Mouse (Mus musculus) stomach, embryonic 14.5 days (tissue): Measurements from ENCODE around the gene Qsox1. TPM values are rescaled to one million over a fixed set of nuclear protein-coding genes. Genes with fewer than 3 reads are reported as not detected.

Experiments used
- ATAC-seq: fragments of 200-750 bp; cut with Nextera tagmentation; 2 replicates; pipeline ENCODE4 v1.8.0; 2017; ENCODE audit warnings: low read depth, moderate TSS enrichment; ENCODE audit not compliant: insufficient number of reproducible peaks, insufficient read depth, low FRiP score
- H3K27ac ChIP-seq: fragments of 300-500 bp; sonication (generic); 2 replicates; pipeline ENCODE4 v1.5.1; 2014; ENCODE audit warnings: mild to moderate bottlenecking, low read length, moderate library complexity, mixed read lengths
- H3K27me3 ChIP-seq: fragments of 300-500 bp; sonication (generic); 2 replicates; pipeline ENCODE4 v1.6.1; 2014; ENCODE audit warnings: low read length, control low read depth, mixed read lengths; ENCODE audit not compliant: control insufficient read depth, insufficient read depth
- H3K36me3 ChIP-seq: fragments of 300-500 bp; sonication (generic); 2 replicates; pipeline ENCODE4 v1.6.1; 2014; ENCODE audit warnings: mild to moderate bottlenecking, control low read depth, low read length, moderate library complexity, mixed read lengths; ENCODE audit not compliant: control insufficient read depth, insufficient read depth
- H3K4me1 ChIP-seq: fragments of 300-500 bp; sonication (generic); 2 replicates; pipeline ENCODE4 v1.6.1; 2014; ENCODE audit warnings: low read length, control low read depth, mixed read lengths; ENCODE audit not compliant: control insufficient read depth, insufficient read depth
- H3K4me2 ChIP-seq: fragments of 300-500 bp; sonication (generic); replicated peaks from 2 replicates; pipeline ENCODE4 v1.6.1; 2014; ENCODE audit warnings: low read depth, low read length, control low read depth
- H3K4me3 ChIP-seq: fragments of 300-500 bp; sonication (generic); 2 replicates; pipeline ENCODE4 v1.5.1; 2014; ENCODE audit warnings: low read depth, low read length, control low read depth
- H3K9ac ChIP-seq: fragments of 300-500 bp; sonication (generic); replicated peaks from 2 replicates; pipeline ENCODE4 v1.6.1; 2014; ENCODE audit warnings: low read depth, mild to moderate bottlenecking, control low read depth, low read length, moderate library complexity, mixed read lengths
- H3K9me3 ChIP-seq: fragments of 300-500 bp; sonication (generic); 2 replicates; pipeline ENCODE4 v1.6.1; 2016; ENCODE audit warnings: low read depth, low read length, control low read depth; ENCODE audit not compliant: control insufficient read depth
- WGBS: fragments of 180-500 bp; shearing (Covaris S2); extraction: QIAGEN DNeasy Blood & Tissue Kit; methylation state at CpG from one replicate; pipeline ENCODE4 v1.1.7; 2014; 5-methylcytosine and 5-hydroxymethylcytosine counted together
- polyA plus RNA-seq: library from polyadenylated mRNA; unstranded; fragments of >200 nt; fragmentation: Nextera tagmentation; extraction: Ambion mirVana; gene quantifications from 2 replicates; pipeline ENCODE4 v1.2.1, GENCODE M21; 2014

The Qsox1 gene
- polyA plus RNA-seq, 1 experiment from 2014 or later: 26.9 TPM

- Histone ChIP-seq H3K36me3 (no peaks in the 10 kb centered on the region), H3K9ac (no peak overlapping the region), H3K9me3 (no peaks in the 10 kb centered on the region), H3K4me1 (no peaks in the 10 kb centered on the region), H3K27me3 (no peaks in the 10 kb centered on the region), H3K4me2 (no peak overlapping the region), H3K27ac (no peak overlapping the region), H3K4me3 (no peak overlapping the region)
- WGBS: 68% methylated on average over 6 of the region's 6 CpGs
- ATAC-seq: no peak
Measured at GRCm38 (mm10) chr1:155830861-155831260, 18.2 kb upstream of the Qsox1 start.

GRCm38 (mm10) chr1:155827703-155828295, 15.1 kb upstream of the Qsox1 start:
- Histone ChIP-seq H3K4me2 (no peak overlapping the region), H3K4me1 (no peaks in the 10 kb centered on the region), H3K9me3 (no peaks in the 10 kb centered on the region), H3K36me3 (no peaks in the 10 kb centered on the region), H3K9ac (no peak overlapping the region), H3K4me3 (no peak overlapping the region), H3K27ac (no peak overlapping the region), H3K27me3 (no peaks in the 10 kb centered on the region)
- 44% methylated on average over 8 of the region's 8 CpGs for WGBS
- 0 out of 2 replicates have a peak, but pooled peaks have one; percentile 33 for ATAC-seq

DNA sequence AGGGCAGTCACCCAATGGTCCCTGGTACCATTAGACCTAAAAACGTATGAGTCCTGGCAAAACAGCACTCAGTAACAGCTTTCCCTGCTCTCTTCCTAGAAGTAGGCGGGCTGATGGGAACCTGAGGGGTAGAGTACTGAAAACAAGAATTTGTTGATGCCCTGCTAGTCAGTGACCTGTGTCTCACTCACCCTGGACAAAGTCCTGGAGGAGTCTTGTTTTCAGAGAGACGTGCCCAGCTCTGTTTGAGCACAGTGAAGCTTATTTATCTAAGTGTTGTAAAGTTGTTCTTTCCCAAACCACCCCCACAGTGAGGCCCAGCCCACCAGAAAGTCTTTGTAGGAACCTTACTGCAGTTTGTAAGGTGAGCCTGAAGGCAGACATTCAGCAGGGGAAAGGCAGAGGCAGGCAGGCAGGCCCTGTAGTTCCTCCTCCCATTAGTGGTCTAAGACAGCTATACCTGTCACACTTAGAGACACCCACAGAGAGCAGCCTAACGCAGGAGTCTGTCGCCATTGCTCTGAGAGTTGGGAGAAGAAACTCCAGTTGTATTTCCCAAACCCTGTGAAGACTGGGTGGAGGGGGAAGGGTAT, 14.2 kb upstream of the Qsox1 start:
- Histone ChIP-seq H3K9ac (no peak overlapping the region), H3K27ac (no peak overlapping the region), H3K9me3 (no peaks in the 10 kb centered on the region), H3K27me3 (no peaks in the 10 kb centered on the region), H3K36me3 (no peaks in the 10 kb centered on the region), H3K4me1 (no peaks in the 10 kb centered on the region), H3K4me3 (no peak overlapping the region), H3K4me2 (no peak overlapping the region)
- WGBS: 49% methylated on average over 5 of the region's 5 CpGs
- 0 out of 2 replicates have a peak, but pooled peaks have one; percentile 23 for ATAC-seq

DNA sequence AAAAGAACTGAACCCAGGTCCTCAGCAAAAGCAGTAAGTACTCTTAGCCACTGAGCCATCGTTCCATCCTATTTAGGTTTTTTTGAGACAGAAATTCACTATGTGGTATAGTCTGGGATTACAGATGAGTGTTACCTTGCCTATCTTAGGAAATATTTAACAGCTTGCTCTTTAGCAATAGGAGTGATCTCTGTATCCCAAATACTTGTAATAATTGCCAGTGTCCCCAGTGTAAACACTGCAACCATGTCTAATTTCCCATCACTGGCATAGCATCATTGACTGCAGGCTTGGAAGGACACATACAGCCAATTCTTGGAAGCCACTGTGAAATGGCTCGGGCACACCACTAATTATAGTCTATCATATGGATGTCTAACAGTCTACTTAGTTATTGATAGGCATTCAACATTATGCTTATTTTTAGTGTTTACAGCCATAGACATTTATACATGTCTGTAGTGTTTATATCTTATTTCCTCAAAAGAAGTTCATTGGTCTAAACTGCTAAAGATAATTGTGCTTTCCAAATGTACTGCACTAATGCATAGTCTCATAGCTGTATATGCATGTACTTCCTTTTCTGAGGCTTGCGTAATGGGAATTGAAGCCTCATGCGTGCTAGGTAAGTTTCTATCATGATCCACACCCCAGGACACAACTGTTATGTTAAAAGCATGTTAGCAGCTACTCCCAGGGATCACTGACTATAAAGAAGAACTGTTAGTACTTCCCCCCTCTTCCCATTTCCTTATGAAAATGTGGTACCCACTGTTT, 13.4 kb upstream of the Qsox1 start:
- no peaks in the 10 kb centered on the region for H3K4me1 ChIP-seq
- no peaks in the 10 kb centered on the region for H3K27me3 ChIP-seq
- H3K36me3 ChIP-seq: no peaks in the 10 kb centered on the region
- ATAC-seq: no peak
- H3K4me2 ChIP-seq: no peak overlapping the region
- no peak overlapping the region for H3K27ac ChIP-seq
- no peaks in the 10 kb centered on the region for H3K9me3 ChIP-seq
- no peak overlapping the region for H3K9ac ChIP-seq
- no peak overlapping the region for H3K4me3 ChIP-seq
- 82% methylated on average over 4 of the region's 4 CpGs for WGBS

GRCm38 (mm10) chr1:155820646-155821045, 8.0 kb upstream of the Qsox1 start:
- no peaks in the 10 kb centered on the region for H3K36me3 ChIP-seq
- H3K27me3 ChIP-seq: no peaks in the 10 kb centered on the region
- H3K9me3 ChIP-seq: no peaks in the 10 kb centered on the region; the same call in 1 of the 2 replicates
- no peaks in the 10 kb centered on the region for H3K4me1 ChIP-seq
- no peak overlapping the region for H3K9ac ChIP-seq
- H3K4me3 ChIP-seq: no peak overlapping the region
- WGBS: 83% methylated on average over 5 of the region's 5 CpGs
- no peak overlapping the region for H3K27ac ChIP-seq
- ATAC-seq: no peak
- no peak overlapping the region for H3K4me2 ChIP-seq

DNA sequence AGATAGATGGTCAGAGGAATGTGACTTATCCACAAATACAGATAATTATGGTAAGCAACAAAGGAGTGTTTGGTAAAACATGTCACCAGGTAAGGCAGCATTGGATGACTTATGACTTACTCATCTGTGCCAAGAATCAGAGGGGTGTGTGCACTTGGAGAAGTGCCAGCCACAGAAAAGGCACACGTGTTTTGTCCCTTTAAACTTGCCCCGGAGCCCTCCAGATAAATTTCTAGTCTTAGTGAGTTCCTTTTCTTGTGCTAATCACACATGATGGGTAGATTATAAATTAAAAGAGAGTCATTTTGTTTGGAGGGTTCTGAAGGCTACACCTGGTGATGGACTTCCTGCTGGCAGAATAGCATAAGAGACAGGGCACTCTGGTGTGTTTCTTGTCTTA, 3.5 kb upstream of the Qsox1 start:
- Histone ChIP-seq H3K9ac (no peak overlapping the region), H3K9me3 (no peaks in the 10 kb centered on the region; the same call in 1 of the 2 replicates), H3K4me3 (no peak overlapping the region), H3K4me1 (peaks cover 3% of the 10 kb centered on the region; the same call in 1 of the 2 replicates), H3K4me2 (no peak overlapping the region), H3K27ac (no peak overlapping the region), H3K36me3 (no peaks in the 10 kb centered on the region), H3K27me3 (no peaks in the 10 kb centered on the region)
- no peak for ATAC-seq
- 44% methylated on average over 2 of the region's 2 CpGs for WGBS

DNA sequence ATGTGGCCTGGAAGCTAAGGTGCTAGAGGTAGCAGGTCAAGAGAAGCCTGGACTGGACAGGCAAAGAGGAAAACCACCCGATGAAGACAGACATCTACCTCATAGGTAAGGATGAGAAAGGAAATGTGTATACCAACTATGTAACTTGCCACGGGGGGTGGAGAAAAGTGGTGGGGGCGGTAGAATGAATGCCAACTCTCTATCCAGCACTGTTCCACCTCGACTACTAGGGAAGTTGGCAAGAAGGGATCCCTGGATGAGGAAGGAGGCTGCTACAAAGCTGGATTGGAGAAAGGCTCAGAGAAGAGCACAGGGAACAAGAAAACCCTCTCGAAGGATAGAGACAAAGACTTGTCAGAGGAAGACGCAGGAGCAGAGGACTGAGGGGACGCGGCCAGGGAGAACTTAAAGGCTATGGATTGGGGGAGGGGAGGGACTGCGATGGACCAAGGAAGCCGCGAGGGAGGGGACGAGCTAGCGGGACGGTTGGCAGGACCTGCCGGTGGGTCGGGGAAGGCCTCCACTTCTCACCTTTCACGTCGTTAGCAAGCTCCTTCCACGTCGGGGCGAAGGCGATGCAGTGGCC, 601 bp downstream of the Qsox1 start:
- Histone ChIP-seq H3K4me1 (peaks cover 18% of the 10 kb centered on the region; the same call in 1 of the 2 replicates), H3K9me3 (no peaks in the 10 kb centered on the region; the same call in 1 of the 2 replicates), H3K4me2 (peak overlapping the region; percentile 76), H3K36me3 (no peaks in the 10 kb centered on the region), H3K27me3 (no peaks in the 10 kb centered on the region), H3K9ac (peak overlapping the region; percentile 64), H3K4me3 (peak overlapping the region; percentile 82), H3K27ac (peak overlapping the region; percentile 48; the same call in 1 of the 2 replicates)
- no peak for ATAC-seq
- 2% methylated on average over 22 of the region's 22 CpGs for WGBS

- Histone ChIP-seq H3K36me3 (no peaks in the 10 kb centered on the region), H3K4me2 (peak overlapping the region; percentile 76), H3K9me3 (no peaks in the 10 kb centered on the region), H3K27me3 (no peaks in the 10 kb centered on the region), H3K4me1 (peaks cover 18% of the 10 kb centered on the region; the same call in 1 of the 2 replicates), H3K4me3 (no peak overlapping the region), H3K27ac (peak overlapping the region; percentile 82), H3K9ac (no peak overlapping the region)
- 37% methylated on average over 7 of the region's 7 CpGs for WGBS
- no peak for ATAC-seq
Measured at GRCm38 (mm10) chr1:155810616-155811015, 2.1 kb downstream of the Qsox1 start.
